In the genomic region with DNA sequence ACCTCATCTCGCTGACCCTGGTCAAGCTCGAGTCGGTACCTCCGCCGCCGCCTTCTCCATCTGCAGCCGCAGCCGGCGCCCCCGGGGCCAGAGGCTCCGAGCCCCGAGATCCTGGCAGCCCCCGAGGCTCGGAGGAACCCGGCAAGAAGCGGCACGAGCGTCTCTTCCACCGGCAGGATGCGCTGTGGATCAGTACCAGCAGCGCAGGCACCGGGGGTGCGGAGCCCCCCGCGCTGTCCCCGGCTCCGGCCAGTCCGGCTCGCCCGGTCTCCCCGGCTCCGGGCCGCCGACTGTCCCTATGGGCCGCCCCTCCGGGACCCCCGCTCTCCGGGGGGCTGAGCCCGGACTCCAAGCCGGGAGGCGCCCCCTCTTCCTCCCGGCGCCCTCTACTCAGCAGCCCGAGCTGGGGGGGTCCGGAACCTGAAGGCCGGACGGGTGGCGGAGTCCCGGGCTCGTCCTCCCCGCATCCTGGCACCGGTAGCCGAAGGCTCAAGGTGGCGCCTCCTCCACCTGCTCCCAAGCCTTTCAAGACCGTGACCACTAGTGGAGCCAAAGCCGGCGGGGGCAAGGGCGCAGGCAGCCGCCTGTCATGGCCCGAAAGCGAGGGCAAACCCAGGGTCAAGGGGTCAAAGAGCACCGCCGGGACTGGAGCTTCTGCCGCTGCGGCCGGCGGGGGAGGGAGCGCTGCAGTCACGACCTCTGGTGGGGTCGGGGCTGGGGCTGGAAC, we compare ENCODE assay signal across 7 mouse cellular contexts. TPM values are rescaled to one million over a fixed set of nuclear protein-coding genes. Genes with fewer than 3 reads are reported as not detected.
DNase-seq lines count a peak whose midpoint lies in the region; ATAC-seq and TF ChIP-seq lines count a peak whose summit lies in the region.

No protein-coding gene starts in this region.

- H3K4me2 ChIP-seq in lung, embryonic 16.5 days (ENCODE audit: low read depth, low read length): peak overlapping the region; percentile 81
- peak overlapping the region; percentile 92 for H3K4me2 ChIP-seq in intestine, embryonic 14.5 days (ENCODE audit: low read length)
- H3K4me2 ChIP-seq in midbrain, embryonic 16.5 days (ENCODE audit: low read length): peak overlapping the region; percentile 99

- peaks cover 75% of the 10 kb centered on the region for H3K27me3 ChIP-seq in lung, embryonic 16.5 days (ENCODE audit: control insufficient read depth, insufficient read depth, low read depth, low read length)
- peaks cover 100% of the 10 kb centered on the region for H3K27me3 ChIP-seq in embryonic facial prominence, embryonic 10.5 days (replicated peaks; ENCODE audit: low read depth, poor library complexity, severe bottlenecking)
- peaks cover 89% of the 10 kb centered on the region for H3K27me3 ChIP-seq in intestine, embryonic 14.5 days (replicated peaks; ENCODE audit: control insufficient read depth, insufficient read depth, low read length)
- 0 out of 2 replicates have a peak, but pooled peaks cover 3% of the 10 kb centered on the region for H3K27me3 ChIP-seq in midbrain, embryonic 16.5 days (ENCODE audit: control insufficient read depth, insufficient read depth, low read depth, low read length)

- peaks cover 19% of the 10 kb centered on the region for H3K4me1 ChIP-seq in lung, embryonic 16.5 days (replicated peaks; ENCODE audit: control insufficient read depth, insufficient read depth, low read length)
- H3K4me1 ChIP-seq in lung, adult 2 months (ENCODE audit: control insufficient read depth, insufficient read depth, low read length): peaks cover 3% of the 10 kb centered on the region
- peaks cover 65% of the 10 kb centered on the region for H3K4me1 ChIP-seq in embryonic facial prominence, embryonic 10.5 days
- peaks cover 27% of the 10 kb centered on the region for H3K4me1 ChIP-seq in intestine, embryonic 14.5 days (replicated peaks; ENCODE audit: control insufficient read depth, insufficient read depth, low read length)
- peaks cover 43% of the 10 kb centered on the region for H3K4me1 ChIP-seq in midbrain, embryonic 16.5 days (ENCODE audit: control insufficient read depth, insufficient read depth, low read length)

- no peaks in the 10 kb centered on the region for H3K36me3 ChIP-seq in lung, embryonic 16.5 days (ENCODE audit: control insufficient read depth, insufficient read depth, low read length)
- H3K36me3 ChIP-seq in embryonic facial prominence, embryonic 10.5 days (replicated peaks): no peaks in the 10 kb centered on the region
- no peaks in the 10 kb centered on the region for H3K36me3 ChIP-seq in intestine, embryonic 14.5 days (ENCODE audit: control insufficient read depth, insufficient read depth, low read length)
- H3K36me3 ChIP-seq in midbrain, embryonic 16.5 days (ENCODE audit: control insufficient read depth, insufficient read depth, low read length): peaks cover 14% of the 10 kb centered on the region

- ATAC-seq in lung, embryonic 16.5 days (ENCODE audit: low read depth): no peak
- no peak; the same call in 1 of the 2 replicates for ATAC-seq in intestine, embryonic 14.5 days (replicated peaks; ENCODE audit: low FRiP score, low TSS enrichment, low read depth)
- ATAC-seq in midbrain, embryonic 16.5 days: no peak

- no peak overlapping the region for H3K27ac ChIP-seq in lung, embryonic 16.5 days (ENCODE audit: low read length)
- peak overlapping the region; percentile 71 for H3K27ac ChIP-seq in embryonic facial prominence, embryonic 10.5 days (replicated peaks)
- H3K27ac ChIP-seq in intestine, embryonic 14.5 days (ENCODE audit: low read depth): no peak overlapping the region
- peak overlapping the region; percentile 95 for H3K27ac ChIP-seq in midbrain, embryonic 16.5 days (ENCODE audit: low read length)

- H3K4me3 ChIP-seq in lung, embryonic 16.5 days (ENCODE audit: low read length): peak overlapping the region; percentile 47
- no peak overlapping the region for H3K4me3 ChIP-seq in lung, adult 2 months (replicated peaks; ENCODE audit: extremely low read depth, low read depth, low read length)
- H3K4me3 ChIP-seq in embryonic facial prominence, embryonic 10.5 days: peak overlapping the region; percentile 72
- H3K4me3 ChIP-seq in intestine, embryonic 14.5 days (ENCODE audit: low read depth, low read length): peak overlapping the region; percentile 42
- peak overlapping the region; percentile 88 for H3K4me3 ChIP-seq in midbrain, embryonic 16.5 days (ENCODE audit: low read depth, low read length)

- TF ChIP-seq CTCF in lung, adult 2 months (IDR thresholded peaks at IDR 0.05; ENCODE audit: insufficient read depth, low read length): no peak

- no peak for DNase-seq in lung, adult 2 months
- peak; percentile 60 for DNase-seq in embryonic facial prominence, embryonic 10.5 days (ENCODE audit: low spot score)
- DNase-seq in intestine, embryonic 14.5 days (ENCODE audit: low spot score): peak; percentile 68
- no peak for DNase-seq in spleen, adult 12 weeks (ENCODE audit: low spot score)
- DNase-seq in urinary bladder, postnatal 10 days (ENCODE audit: low spot score): no peak

- H3K9me3 ChIP-seq in lung, embryonic 16.5 days (ENCODE audit: control insufficient read depth, low read length): no peaks in the 10 kb centered on the region
- H3K9me3 ChIP-seq in embryonic facial prominence, embryonic 10.5 days: no peaks in the 10 kb centered on the region
- no peaks in the 10 kb centered on the region for H3K9me3 ChIP-seq in intestine, embryonic 14.5 days (ENCODE audit: control insufficient read depth, low read length)
- H3K9me3 ChIP-seq in midbrain, embryonic 16.5 days (replicated peaks; ENCODE audit: control insufficient read depth, low read length, poor library complexity, severe bottlenecking): no peaks in the 10 kb centered on the region

- H3K9ac ChIP-seq in lung, embryonic 16.5 days (ENCODE audit: low read length): peak overlapping the region; percentile 41
- H3K9ac ChIP-seq in intestine, embryonic 14.5 days (ENCODE audit: low read length): peak overlapping the region; percentile 33
- H3K9ac ChIP-seq in midbrain, embryonic 16.5 days (ENCODE audit: low read depth, low read length): peak overlapping the region; percentile 99

- no peak for TF ChIP-seq POLR2A in lung, adult 2 months (IDR thresholded peaks at IDR 0.05; ENCODE audit: borderline replicate concordance, extremely low read depth, low read depth, low read length)

- WGBS in lung, embryonic 16.5 days: 5% methylated on average over 64 of the region's 70 CpGs
- 20% methylated on average over 70 of the region's 70 CpGs for WGBS in lung, adult 2 months
- 1% methylated on average over 70 of the region's 70 CpGs for WGBS in embryonic facial prominence, embryonic 10.5 days
- 3% methylated on average over 63 of the region's 70 CpGs for WGBS in intestine, embryonic 14.5 days
- 1% methylated on average over 60 of the region's 70 CpGs for WGBS in midbrain, embryonic 16.5 days

RNA-seq across cellular contexts. Expression of a gene that starts 4.7 kb away (rescaled TPM):
- polyA plus RNA-seq in lung, embryonic 16.5 days (2015; fragmentation: Nextera tagmentation; extraction: Ambion mirVana): 0.04 and 0.58 TPM in 2 replicates
- 5.2 and 7.7 TPM in 2 replicates for polyA plus RNA-seq in lung, adult 2 months (2012; rRNA removed)
- 0.04 and 0.21 TPM in 2 replicates for polyA plus RNA-seq in embryonic facial prominence, embryonic 10.5 days (2016; fragmentation: Nextera tagmentation; extraction: Ambion mirVana)
- polyA plus RNA-seq in intestine, embryonic 14.5 days (2014; fragmentation: Nextera tagmentation; extraction: Ambion mirVana): 0.23 and 0.26 TPM in 2 replicates
- polyA plus RNA-seq in midbrain, embryonic 16.5 days (2015; fragmentation: Nextera tagmentation; extraction: Ambion mirVana): 5.1 and 5.3 TPM in 2 replicates

RNA-seq across cellular contexts. Expression of a gene that starts 9.8 kb away (rescaled TPM):
- polyA plus RNA-seq in lung, embryonic 16.5 days (2015; fragmentation: Nextera tagmentation; extraction: Ambion mirVana): 165 and 169 TPM in 2 replicates
- 60.8 and 99.3 TPM in 2 replicates for polyA plus RNA-seq in lung, adult 2 months (2012; rRNA removed)
- 168 and 180 TPM in 2 replicates for polyA plus RNA-seq in embryonic facial prominence, embryonic 10.5 days (2016; fragmentation: Nextera tagmentation; extraction: Ambion mirVana)
- polyA plus RNA-seq in intestine, embryonic 14.5 days (2014; fragmentation: Nextera tagmentation; extraction: Ambion mirVana): 92.4 and 114 TPM in 2 replicates
- polyA plus RNA-seq in midbrain, embryonic 16.5 days (2015; fragmentation: Nextera tagmentation; extraction: Ambion mirVana): 105 and 110 TPM in 2 replicates

RNA-seq across cellular contexts. Expression of a gene that starts 16.5 kb away (rescaled TPM):
- polyA plus RNA-seq in lung, embryonic 16.5 days (2015; fragmentation: Nextera tagmentation; extraction: Ambion mirVana): 1,550 and 1,646 TPM in 2 replicates
- 151 and 182 TPM in 2 replicates for polyA plus RNA-seq in lung, adult 2 months (2012; rRNA removed)
- polyA plus RNA-seq in embryonic facial prominence, embryonic 10.5 days (2016; fragmentation: Nextera tagmentation; extraction: Ambion mirVana): 3,008 and 3,023 TPM in 2 replicates
- polyA plus RNA-seq in intestine, embryonic 14.5 days (2014; fragmentation: Nextera tagmentation; extraction: Ambion mirVana): 1,915 and 2,068 TPM in 2 replicates
- 646 and 776 TPM in 2 replicates for polyA plus RNA-seq in midbrain, embryonic 16.5 days (2015; fragmentation: Nextera tagmentation; extraction: Ambion mirVana)

RNA-seq across cellular contexts. Expression of a gene that starts 19.8 kb away (rescaled TPM):
- polyA plus RNA-seq in lung, embryonic 16.5 days (2015; fragmentation: Nextera tagmentation; extraction: Ambion mirVana): 0.46 and 0.53 TPM in 2 replicates
- 5.4 and 6.1 TPM in 2 replicates for polyA plus RNA-seq in lung, adult 2 months (2012; rRNA removed)
- polyA plus RNA-seq in embryonic facial prominence, embryonic 10.5 days (2016; fragmentation: Nextera tagmentation; extraction: Ambion mirVana): 1.2 and 1.3 TPM in 2 replicates
- polyA plus RNA-seq in intestine, embryonic 14.5 days (2014; fragmentation: Nextera tagmentation; extraction: Ambion mirVana): 1.4 and 1.9 TPM in 2 replicates
- 5.6 and 6.3 TPM in 2 replicates for polyA plus RNA-seq in midbrain, embryonic 16.5 days (2015; fragmentation: Nextera tagmentation; extraction: Ambion mirVana)

RNA-seq across cellular contexts. Expression of a gene that starts 31.8 kb away (rescaled TPM):
- polyA plus RNA-seq in lung, embryonic 16.5 days (2015; fragmentation: Nextera tagmentation; extraction: Ambion mirVana): 0.11 and 0.38 TPM in 2 replicates
- 0.14 and 0.26 TPM in 2 replicates for polyA plus RNA-seq in lung, adult 2 months (2012; rRNA removed)
- polyA plus RNA-seq in embryonic facial prominence, embryonic 10.5 days (2016; fragmentation: Nextera tagmentation; extraction: Ambion mirVana): 0.14 TPM in 2 replicates
- polyA plus RNA-seq in intestine, embryonic 14.5 days (2014; fragmentation: Nextera tagmentation; extraction: Ambion mirVana): 0.07 and 0.15 TPM in 2 replicates
- 0.08 and 0.14 TPM in 2 replicates for polyA plus RNA-seq in midbrain, embryonic 16.5 days (2015; fragmentation: Nextera tagmentation; extraction: Ambion mirVana)

Comparison
In these comparisons a context has a peak if more than half of its experiments do, and no peak if none do; other contexts are left out.
1. H3K27ac ChIP-seq: peak in embryonic facial prominence, embryonic 10.5 days (single experiment) and midbrain, embryonic 16.5 days (single experiment); none in lung, embryonic 16.5 days (single experiment) and intestine, embryonic 14.5 days (single experiment).
2. H3K9ac ChIP-seq: peak in every context shown above with its lines; median percentile 99 in midbrain, embryonic 16.5 days; 41 in lung, embryonic 16.5 days; 33 in intestine, embryonic 14.5 days.
3. DNase-seq: peak in embryonic facial prominence, embryonic 10.5 days (single experiment) and intestine, embryonic 14.5 days (single experiment); none in lung, adult 2 months (single experiment), spleen, adult 12 weeks (single experiment) and urinary bladder, postnatal 10 days (single experiment).
4. Peak in every context shown above with its lines, with median percentiles within 50 percentile points of each other: H3K4me2 ChIP-seq.